Mouse (Mus musculus) A20 (cell line): ENCODE results near the gene Prkar2b.

Experiments
- DNase-seq: peaks from one replicate; pipeline ENCODE4 v3.0.0-alpha.2; 2011; ENCODE audit warnings: low read depth, low spot score

The Prkar2b gene

DNA sequence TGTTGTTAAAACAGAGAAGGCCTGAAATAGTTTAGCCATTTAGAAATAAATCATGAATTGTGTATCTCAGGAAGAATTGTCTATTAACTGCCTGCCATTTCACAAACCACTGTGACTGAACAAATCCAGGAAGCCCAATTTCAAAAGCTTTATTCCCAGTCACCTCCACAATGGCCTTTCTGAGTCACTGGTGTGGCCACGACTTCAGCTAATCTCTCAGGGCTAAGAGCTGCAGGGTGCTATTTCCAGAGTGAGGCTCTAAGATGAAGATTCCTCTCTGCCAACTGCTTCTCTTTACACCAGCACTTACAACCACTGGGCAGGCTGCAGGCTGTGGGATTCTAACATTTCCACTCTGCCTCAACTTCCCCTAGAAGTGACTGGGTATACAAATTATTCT is 92.0 kb downstream of the Prkar2b start:
- no peak for DNase-seq

DNA sequence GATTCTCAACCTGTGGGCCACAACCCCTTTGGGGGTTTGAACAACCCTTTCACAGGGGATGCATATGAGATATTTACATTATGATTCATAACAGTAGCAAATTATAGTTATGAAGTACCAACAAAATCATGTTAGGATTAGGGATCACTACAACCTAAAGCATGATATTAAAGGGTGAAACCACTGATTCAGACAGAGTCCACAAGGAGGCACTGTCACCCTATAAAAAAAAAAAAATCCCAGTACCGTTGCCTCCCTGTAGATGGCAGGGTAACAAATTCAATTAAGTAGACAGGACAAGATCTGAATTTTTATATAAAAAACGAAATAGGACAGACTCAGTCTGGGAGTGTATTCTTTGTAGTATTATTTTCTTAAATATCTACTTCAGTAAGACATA is 93.6 kb downstream of the Prkar2b start:
- DNase-seq = peak; percentile 71

DNA sequence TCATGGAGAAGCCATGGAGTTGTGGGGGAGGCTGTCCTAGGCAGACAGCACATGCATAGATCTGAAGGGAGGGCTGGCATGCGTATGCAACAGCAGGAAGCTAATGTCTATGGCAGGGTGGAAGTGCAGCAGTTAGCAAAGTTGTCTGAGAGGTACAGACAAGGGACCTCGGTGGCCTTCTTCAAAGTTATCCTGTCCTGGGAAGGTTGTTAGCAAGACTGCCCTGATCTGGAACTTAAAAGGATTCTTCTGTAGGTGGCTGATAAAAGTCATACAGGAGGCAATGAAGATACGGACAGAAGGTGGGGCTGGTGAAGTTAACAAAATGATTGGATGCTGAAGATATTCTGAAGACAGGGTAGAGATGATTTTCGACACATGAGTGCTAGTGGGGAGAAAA is 94.7 kb downstream of the Prkar2b start:
- no peak for DNase-seq

DNA sequence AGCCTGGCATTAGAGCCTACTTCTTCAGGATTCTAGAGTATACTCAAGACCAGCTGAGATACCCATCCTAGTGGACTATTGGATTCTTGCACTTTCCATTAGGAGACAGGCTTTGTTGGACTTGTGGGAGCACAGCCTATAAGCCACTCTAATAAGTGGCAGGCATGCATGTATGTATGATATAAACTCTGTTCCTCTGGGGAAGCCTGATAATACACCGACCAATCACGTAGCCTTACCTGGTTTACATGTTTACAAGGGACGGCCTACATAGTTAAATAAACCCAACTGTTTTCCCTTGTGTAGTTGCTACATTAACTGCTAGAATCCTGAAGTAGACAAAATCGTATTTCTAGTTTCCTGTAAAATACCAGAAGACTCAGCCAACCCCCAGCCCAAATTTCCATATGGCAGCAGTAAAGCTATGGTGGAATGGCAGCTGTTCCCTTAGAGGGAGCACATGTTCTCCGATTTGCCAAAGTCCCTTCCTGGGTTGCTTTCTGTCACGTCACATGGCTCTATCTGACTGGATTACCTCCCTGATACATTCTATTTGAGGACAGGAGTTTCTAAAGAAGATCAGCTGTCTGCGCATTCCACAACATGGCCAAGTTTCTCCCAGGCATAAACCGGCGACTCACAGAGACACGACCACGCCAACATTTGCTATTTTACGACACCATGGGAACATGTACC is 95.4 kb downstream of the Prkar2b start:
- DNase-seq = no peak

DNA sequence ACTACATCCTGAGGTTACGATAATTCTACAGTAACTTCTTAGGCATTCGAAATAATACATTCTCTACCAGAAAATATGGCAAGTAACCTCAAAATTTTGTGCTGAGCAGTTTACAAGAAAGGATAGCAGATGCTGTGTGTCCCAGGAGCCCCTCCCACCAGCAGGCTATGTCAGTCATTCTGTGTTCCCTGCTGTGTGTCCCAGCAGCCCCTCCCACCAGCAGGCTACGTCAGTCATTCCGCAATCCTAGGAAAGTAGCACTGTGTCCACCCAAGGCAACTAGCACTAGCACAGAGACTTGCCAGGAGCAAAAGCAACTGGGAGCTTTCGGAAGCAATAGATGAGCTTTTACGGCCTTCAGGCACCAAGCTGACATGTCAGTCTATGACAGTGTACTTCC is 97.0 kb downstream of the Prkar2b start:
- no peak for DNase-seq

GRCm38 (mm10) chr12:31955843-31956242 is 105.3 kb downstream of the Prkar2b start:
- DNase-seq = no peak

- no peak for DNase-seq
Measured at GRCm38 (mm10) chr12:31950659-31951031, 110.5 kb downstream of the Prkar2b start.

DNA sequence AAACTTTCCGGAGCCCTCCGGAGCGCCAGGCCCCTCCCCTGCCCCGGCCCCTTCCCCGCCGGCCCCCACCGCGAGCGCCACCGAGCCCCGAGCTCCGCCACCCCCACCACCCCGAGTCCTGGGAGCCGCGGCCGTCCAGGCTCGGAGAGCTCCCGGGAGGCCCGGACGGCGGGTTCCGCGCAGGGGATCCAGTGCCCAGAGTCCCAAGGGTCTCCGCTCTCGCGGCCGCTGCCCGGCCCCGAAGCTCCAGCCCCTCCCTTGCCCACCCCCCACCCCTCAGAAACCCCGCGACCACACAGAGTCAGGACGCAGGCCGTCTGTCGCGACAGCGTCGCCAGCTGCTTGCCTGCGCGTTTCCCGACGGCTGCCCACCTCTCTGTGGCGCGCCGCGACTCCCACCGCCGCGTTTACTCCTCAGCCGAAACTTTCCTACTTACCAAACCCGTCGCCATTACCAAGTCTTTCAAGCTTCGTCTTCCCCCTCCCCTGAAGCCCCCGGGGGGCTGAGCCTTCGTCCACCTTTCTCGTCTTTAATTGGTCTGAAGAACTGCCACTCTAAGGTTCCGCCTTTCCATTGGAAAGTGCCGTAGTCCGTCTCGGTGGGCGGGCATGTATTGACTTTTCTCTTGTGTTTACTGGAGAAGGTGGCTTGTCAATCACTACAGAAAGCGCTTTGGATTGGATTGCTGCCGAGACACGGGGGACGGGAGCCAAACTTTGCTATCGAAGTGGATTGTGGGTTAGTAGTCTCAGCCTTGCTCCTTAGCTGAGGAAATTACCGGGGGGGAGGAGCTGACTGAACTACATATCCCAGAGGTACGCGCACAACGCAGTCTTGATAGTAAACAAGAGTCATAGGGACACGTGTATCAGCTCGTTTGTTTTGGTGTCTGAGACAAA is 111.1 kb downstream of the Prkar2b start, which contains the start of gene Hbp1:
Hbp1 (minus strand) TSS at position 777 of the 900 bp plus-strand sequence.
- peak; percentile 99 for DNase-seq

- peak; percentile 96 for DNase-seq
Measured at GRCm38 (mm10) chr12:31949193-31949741, 111.8 kb downstream of the Prkar2b start.

- no peak for DNase-seq
Measured at GRCm38 (mm10) chr12:31948101-31949000, 112.7 kb downstream of the Prkar2b start.

DNA sequence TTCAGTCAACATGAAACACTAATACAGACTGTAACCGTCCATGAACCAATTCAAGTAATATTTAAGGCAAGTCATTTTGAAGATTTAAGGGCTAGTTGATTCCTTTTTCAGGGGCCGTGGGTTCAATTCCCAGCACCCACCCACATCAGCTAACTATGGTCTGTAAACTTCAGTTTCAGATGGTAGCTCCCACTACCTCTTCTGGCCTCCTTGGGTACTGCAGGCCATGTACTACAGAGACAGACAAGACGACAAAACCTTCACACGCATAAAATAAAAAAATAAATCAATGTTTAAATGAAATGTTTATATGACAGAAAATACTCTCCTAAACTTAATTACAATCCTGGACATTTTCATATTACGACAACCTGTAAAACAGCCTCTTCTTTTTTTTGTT is 113.6 kb downstream of the Prkar2b start:
- DNase-seq = peak; percentile 49

- no peak for DNase-seq
Measured at GRCm38 (mm10) chr12:31944405-31944804, 116.7 kb downstream of the Prkar2b start.

DNA sequence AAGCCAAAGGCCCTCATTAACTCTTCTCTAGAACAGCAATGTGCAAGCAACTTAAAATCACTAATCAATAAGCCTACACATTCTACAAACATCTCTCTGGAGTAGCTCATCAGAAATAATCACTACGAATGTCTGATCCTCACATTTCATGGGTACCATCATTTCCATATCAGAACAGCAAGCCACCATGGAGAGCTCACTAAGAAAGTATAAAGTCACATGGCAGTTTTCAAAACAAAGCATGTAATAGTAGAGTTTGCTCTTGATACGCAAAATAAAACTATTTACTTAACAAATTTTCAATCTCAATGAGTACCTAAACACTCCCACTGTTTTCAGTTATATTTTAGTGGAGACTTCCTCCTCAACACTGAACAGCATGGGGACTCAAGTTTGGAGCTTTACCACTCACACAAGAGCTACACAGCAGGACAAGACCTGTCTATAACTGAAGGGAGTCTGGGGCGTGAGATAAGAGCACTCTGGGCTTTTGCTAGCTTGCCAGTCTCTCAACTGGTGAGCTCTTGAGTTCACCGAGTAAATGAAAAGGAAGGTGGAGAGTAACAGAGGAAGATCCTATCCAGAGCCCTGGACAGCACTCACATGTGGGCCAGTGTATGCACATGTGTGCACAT is 118.0 kb downstream of the Prkar2b start:
- no peak for DNase-seq

DNA sequence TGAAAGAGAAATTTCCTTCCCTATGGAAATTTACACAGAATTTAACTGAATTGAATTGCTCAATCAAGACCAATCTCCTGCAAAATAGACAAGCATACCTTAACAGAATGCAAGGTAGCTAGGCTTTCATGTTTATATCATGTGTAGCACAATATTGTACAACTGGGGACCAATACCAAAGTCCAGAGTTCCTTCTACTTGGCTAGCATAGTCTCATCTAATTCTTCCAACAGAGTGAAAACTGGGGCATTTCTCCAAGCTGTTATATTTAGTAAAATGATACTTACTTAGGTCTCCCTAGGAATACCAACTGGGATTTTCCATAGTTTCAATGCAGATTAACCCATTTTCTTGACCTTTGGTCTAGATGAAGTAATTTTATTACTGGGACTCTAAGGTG is 122.1 kb downstream of the Prkar2b start:
- no peak for DNase-seq

GRCm38 (mm10) chr12:31938391-31938997 is 122.6 kb downstream of the Prkar2b start:
- no peak for DNase-seq

DNA sequence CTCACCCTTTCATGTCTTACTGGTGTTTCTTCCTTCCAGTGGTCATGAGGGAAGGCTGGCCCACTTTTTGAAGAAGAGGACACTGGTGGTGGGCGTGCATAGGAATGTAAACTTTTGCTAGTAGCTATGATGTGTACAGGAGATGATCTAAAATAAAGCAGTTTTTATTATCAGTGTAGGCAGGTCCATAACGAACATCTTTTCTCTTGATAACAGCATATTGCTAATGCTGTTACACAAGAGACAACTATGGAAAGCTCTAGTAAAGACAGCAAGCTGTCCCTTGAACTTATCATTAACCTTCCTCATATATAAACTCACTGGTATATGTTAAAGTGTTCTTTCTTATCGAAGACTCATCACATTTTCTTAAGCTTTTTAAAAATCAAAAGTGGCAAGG is 123.5 kb downstream of the Prkar2b start:
- no peak for DNase-seq

DNA sequence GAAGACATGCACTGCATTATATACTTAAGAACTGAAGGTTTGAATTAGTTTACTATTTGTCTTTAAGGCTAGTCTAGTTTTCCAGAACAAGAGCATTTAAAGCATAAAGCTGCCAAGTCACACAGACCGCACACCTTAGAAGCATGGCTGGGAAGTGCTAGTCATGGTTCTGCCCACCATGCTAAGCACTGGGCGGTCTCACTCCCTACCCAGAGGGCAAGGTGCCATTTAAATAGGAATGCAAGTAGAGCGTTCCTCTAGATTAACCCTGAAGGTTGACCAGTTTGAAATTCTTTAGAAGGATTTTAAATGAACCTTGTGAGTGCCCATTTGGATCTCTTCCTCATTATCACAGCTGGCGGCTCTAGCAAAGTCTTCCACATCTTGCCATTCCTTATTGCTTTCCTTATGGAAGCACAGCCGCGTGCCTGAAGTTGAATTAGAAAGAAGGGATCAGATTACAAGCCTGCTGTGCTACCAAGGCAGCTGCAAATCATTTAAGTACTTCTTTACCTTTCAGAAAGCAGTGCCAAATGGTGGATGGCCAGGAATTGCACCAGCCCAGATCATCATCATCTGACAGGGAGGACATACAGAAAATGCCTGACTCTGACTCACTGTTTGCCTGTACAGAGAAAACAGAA is 124.3 kb downstream of the Prkar2b start:
- no peak for DNase-seq

DNA sequence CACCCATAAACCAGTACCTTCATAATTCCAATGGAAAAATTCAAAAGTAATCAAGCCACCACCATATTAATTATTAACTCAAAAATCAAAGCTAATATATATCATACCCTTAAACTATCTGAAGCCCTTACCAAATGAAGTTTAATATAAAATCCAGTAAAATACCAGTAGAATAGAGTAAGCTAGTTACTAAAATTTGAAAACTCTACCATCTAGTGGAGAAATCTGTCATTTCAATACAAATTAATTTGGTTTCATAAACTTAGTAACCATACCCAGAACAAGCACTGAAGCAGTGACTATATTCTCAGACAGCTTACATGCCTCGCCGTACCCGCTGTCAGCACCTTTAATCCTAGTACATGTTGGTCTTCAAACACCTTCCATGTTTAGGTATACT is 129.3 kb downstream of the Prkar2b start:
- DNase-seq = no peak

- DNase-seq = no peak
Measured at GRCm38 (mm10) chr12:31928498-31928897, 132.6 kb downstream of the Prkar2b start.

DNA sequence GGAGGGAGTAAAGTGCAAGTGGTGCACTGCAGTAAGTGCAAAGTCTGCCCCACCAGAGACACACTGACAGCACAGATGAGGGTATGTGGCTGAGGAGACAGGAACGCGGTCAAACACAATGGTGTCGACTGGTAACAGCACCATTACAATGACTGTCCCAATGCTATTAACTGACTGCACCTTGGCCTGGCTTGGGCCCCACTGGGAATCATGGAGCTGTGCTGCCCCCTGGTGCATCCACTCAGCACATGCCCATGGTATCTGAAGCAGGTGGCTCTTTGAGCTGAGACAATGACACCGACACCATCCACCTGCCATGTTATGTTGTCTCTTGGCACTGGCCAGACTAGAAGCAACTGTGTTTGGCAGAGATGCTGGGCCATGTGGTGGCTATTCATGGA is 134.4 kb downstream of the Prkar2b start:
- DNase-seq = peak; percentile 67
